ENCODE assay signal across 23 mouse cellular contexts in the genomic region with DNA sequence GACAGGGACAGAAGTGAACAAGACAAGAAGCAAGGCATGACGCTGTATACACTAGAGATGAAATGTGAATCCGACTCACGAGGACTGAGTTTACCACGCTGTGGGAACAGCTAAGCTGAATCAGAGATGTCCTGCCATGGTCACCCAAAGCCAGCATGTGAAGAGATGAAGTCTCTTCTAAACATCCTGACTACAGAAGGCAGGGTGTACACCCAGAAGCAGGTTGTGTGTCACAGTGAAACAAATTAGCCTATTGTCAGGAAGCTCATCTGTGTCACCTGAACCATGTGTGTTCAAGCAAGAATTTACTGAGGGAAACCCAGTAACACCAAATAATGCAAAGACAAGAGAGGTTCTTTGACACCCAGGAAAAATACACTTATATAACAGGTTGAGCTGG.
"Had no signal": no experiment of that assay in that cellular context is flagged by ENCODE, and none has a peak within 500 bp of the region (broad histone marks: within the 10 kb centered on the region; RNA-seq: fewer than 3 reads in every experiment).

No protein-coding gene starts in this region.

- H3K36me3 ChIP-seq: intestine, embryonic 15.5 days; limb, embryonic 10.5 days; limb, embryonic 13.5 days; liver, embryonic 12.5 days; liver, embryonic 15.5 days; lung, embryonic 15.5 days; midbrain, embryonic 10.5 days; neural tube, embryonic 12.5 days; neural tube, embryonic 15.5 days had no signal

- H3K9ac ChIP-seq: intestine, embryonic 15.5 days; limb, embryonic 13.5 days; liver, embryonic 12.5 days; liver, embryonic 15.5 days; lung, embryonic 15.5 days; neural tube, embryonic 12.5 days; neural tube, embryonic 15.5 days had no signal

- H3K27me3 ChIP-seq: intestine, embryonic 15.5 days; liver, embryonic 15.5 days; lung, embryonic 15.5 days; neural tube, embryonic 12.5 days; neural tube, embryonic 15.5 days had no signal

- H3K9me3 ChIP-seq: intestine, embryonic 15.5 days; limb, embryonic 10.5 days; limb, embryonic 13.5 days; liver, embryonic 15.5 days; lung, embryonic 15.5 days; neural tube, embryonic 15.5 days had no signal

- H3K4me2 ChIP-seq: intestine, embryonic 15.5 days; limb, embryonic 13.5 days; liver, embryonic 12.5 days; liver, embryonic 15.5 days; lung, embryonic 15.5 days; neural tube, embryonic 12.5 days; neural tube, embryonic 15.5 days had no signal

- ATAC-seq: intestine, embryonic 15.5 days; liver, embryonic 12.5 days had no signal

- H3K4me3 ChIP-seq: intestine, embryonic 15.5 days; limb, embryonic 10.5 days; limb, embryonic 13.5 days; liver, embryonic 12.5 days; liver, embryonic 15.5 days; lung, embryonic 15.5 days; midbrain, embryonic 10.5 days; neural tube, embryonic 12.5 days; neural tube, embryonic 15.5 days had no signal

- DNase-seq: kidney, adult 8-10 months; kidney, postnatal 10 days; kidney, postnatal 4 days; liver; lung, adult 18-20 months; lung, postnatal 10 days; lung, postnatal 36 days; midbrain, embryonic 14.5 days; right cerebral cortex, adult 18-20 months; right cerebral cortex, postnatal 14 days; right cerebral cortex, postnatal 4 days; spleen, adult 18-20 months; thymus, adult 18-20 months; thymus, postnatal 36 days had no signal

- H3K27ac ChIP-seq: limb, embryonic 10.5 days; limb, embryonic 13.5 days; liver, embryonic 12.5 days; liver, embryonic 15.5 days; lung, embryonic 15.5 days; neural tube, embryonic 12.5 days; neural tube, embryonic 15.5 days had no signal
